Mouse (Mus musculus): ENCODE measurements at regions not wholly inside any gene's neighbourhood (a gene's known extent, or its start where the extent isn't known, plus 50 kb on each side); places are given as distances from the start of the nearest gene placed in this dataset.

- no peaks in the 10 kb centered on the region for H3K4me1 ChIP-seq (ENCODE audit: control insufficient read depth, insufficient read depth, low read length)
- H3K27me3 ChIP-seq (ENCODE audit: control insufficient read depth, insufficient read depth, low read length): no peaks in the 10 kb centered on the region
- no peak for TF ChIP-seq POLR2A (IDR thresholded peaks at IDR 0.05; ENCODE audit: control insufficient read depth, low read depth, low read length)
- no peak overlapping the region for H3K27ac ChIP-seq (ENCODE audit: control insufficient read depth, insufficient read depth, low read depth, low read length)
- no peaks in the 10 kb centered on the region for H3K36me3 ChIP-seq (ENCODE audit: control insufficient read depth, insufficient read depth, low read length)
- H3K4me3 ChIP-seq (ENCODE audit: control insufficient read depth, low read depth, low read length): no peak overlapping the region
These were observed 141.3 kb upstream of the Gcfc2 start for GRCm38 (mm10) chr6:81782131-81782530.

DNA sequence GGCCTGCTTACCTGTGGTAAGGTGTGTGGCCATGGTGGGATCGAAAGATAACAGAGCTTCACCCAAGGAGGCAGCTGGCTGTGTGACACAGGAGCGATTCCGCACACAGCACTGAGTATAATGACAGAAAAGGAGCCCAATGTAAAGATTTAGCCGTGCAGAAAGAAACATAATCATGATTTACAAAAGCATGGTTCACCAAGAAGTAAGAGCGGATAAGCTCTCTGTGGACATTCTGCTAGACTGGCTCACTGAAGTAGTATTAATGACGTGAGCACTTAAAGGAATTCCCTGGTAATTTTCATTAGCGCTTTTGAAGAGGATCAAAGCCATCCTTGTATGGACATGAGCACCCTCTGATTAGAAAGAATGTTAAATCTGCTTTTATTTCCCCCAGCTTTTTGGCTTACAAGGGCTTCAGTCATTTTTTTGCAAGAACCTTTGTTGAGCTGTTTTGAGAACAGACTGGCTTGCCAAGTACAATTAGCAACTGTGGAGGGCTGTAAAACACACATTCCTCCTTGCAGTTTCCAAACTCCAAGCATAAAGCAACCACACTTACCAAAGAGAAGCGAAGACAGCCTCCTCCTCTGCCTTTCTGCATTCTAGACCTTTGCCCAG, 140.5 kb upstream of the Gcfc2 start:
- H3K4me3 ChIP-seq (ENCODE audit: control insufficient read depth, low read depth, low read length): no peak overlapping the region
- TF ChIP-seq POLR2A (IDR thresholded peaks at IDR 0.05; ENCODE audit: control insufficient read depth, low read depth, low read length): no peak
- no peak for TF ChIP-seq CTCF (IDR thresholded peaks at IDR 0.05; ENCODE audit: control insufficient read depth, insufficient read depth, insufficient replicate concordance, low read depth, low read length)

GRCm38 (mm10) chr6:81795281-81795680, 128.2 kb upstream of the Gcfc2 start:
- Histone ChIP-seq H3K36me3 (ENCODE audit: control insufficient read depth, insufficient read depth, low read length) (no peaks in the 10 kb centered on the region), H3K27ac (ENCODE audit: control insufficient read depth, insufficient read depth, low read depth, low read length) (no peak overlapping the region), H3K4me3 (ENCODE audit: control insufficient read depth, low read depth, low read length) (no peak overlapping the region), H3K4me1 (ENCODE audit: control insufficient read depth, insufficient read depth, low read length) (no peaks in the 10 kb centered on the region), H3K27me3 (ENCODE audit: control insufficient read depth, insufficient read depth, low read length) (no peaks in the 10 kb centered on the region)
- TF ChIP-seq CTCF (IDR thresholded peaks at IDR 0.05; ENCODE audit: control insufficient read depth, insufficient read depth, insufficient replicate concordance, low read depth, low read length) (peak; percentile 82; the same call in 1 of the 2 replicates), POLR2A (IDR thresholded peaks at IDR 0.05; ENCODE audit: control insufficient read depth, low read depth, low read length) (no peak)

More for the DNA sequence above, 140.5 kb upstream of the Gcfc2 start:
- H3K36me3 ChIP-seq (ENCODE audit: control insufficient read depth, insufficient read depth, low read length): no peaks in the 10 kb centered on the region
- no peaks in the 10 kb centered on the region for H3K27me3 ChIP-seq (ENCODE audit: control insufficient read depth, insufficient read depth, low read length)
- no peaks in the 10 kb centered on the region for H3K4me1 ChIP-seq (ENCODE audit: control insufficient read depth, insufficient read depth, low read length)
- H3K27ac ChIP-seq (ENCODE audit: control insufficient read depth, insufficient read depth, low read depth, low read length): no peak overlapping the region

DNA sequence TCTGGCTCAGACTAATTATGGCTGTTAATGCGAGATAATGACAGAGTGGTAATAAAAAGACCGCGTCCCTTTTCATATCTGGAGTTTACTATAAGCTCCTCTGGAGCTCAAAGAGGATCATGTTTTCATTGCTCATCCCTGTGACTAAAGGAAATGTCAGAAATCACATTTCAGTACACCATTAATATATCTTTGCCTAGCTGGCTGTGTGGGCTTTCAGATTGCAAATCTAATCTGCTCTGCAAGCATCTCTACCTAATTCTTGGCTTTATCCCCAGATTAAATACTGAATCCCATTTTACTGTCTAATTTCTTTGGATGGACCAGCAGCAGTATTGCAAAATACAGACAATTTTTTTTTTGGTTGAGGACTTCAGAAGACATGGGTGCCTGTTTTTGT, 122.6 kb upstream of the Gcfc2 start:
- H3K27ac ChIP-seq (ENCODE audit: control insufficient read depth, insufficient read depth, low read depth, low read length): no peak overlapping the region
- H3K36me3 ChIP-seq (ENCODE audit: control insufficient read depth, insufficient read depth, low read length): no peaks in the 10 kb centered on the region
- H3K27me3 ChIP-seq (ENCODE audit: control insufficient read depth, insufficient read depth, low read length): no peaks in the 10 kb centered on the region
- H3K4me3 ChIP-seq (ENCODE audit: control insufficient read depth, low read depth, low read length): no peak overlapping the region
- no peaks in the 10 kb centered on the region for H3K4me1 ChIP-seq (ENCODE audit: control insufficient read depth, insufficient read depth, low read length)
- TF ChIP-seq POLR2A (IDR thresholded peaks at IDR 0.05; ENCODE audit: control insufficient read depth, low read depth, low read length) (no peak), CTCF (IDR thresholded peaks at IDR 0.05; ENCODE audit: control insufficient read depth, insufficient read depth, insufficient replicate concordance, low read depth, low read length) (no peak)

DNA sequence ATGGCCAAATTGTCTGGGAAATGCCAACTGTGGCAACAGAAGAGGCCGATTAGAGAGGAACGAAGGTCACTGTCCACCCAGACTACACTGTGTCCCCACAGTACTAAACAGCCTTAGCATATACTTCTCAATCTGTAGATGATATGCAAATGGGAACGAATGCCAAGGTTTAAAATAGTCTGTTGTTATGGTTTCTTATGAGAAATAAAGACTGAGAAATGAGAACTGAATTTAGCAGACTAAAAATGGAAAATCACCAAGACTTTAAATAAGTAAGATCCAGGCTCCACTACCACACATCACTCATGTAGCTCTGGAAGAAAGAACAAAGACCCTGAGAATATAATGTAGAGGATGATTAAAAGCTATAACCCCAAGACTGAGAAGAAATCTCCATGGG, 121.7 kb upstream of the Gcfc2 start:
- H3K27ac ChIP-seq (ENCODE audit: control insufficient read depth, insufficient read depth, low read depth, low read length): no peak overlapping the region
- TF ChIP-seq CTCF (IDR thresholded peaks at IDR 0.05; ENCODE audit: control insufficient read depth, insufficient read depth, insufficient replicate concordance, low read depth, low read length) (no peak), POLR2A (IDR thresholded peaks at IDR 0.05; ENCODE audit: control insufficient read depth, low read depth, low read length) (no peak)
- H3K27me3 ChIP-seq (ENCODE audit: control insufficient read depth, insufficient read depth, low read length): no peaks in the 10 kb centered on the region
- no peak overlapping the region for H3K4me3 ChIP-seq (ENCODE audit: control insufficient read depth, low read depth, low read length)
- no peaks in the 10 kb centered on the region for H3K36me3 ChIP-seq (ENCODE audit: control insufficient read depth, insufficient read depth, low read length)
- H3K4me1 ChIP-seq (ENCODE audit: control insufficient read depth, insufficient read depth, low read length): no peaks in the 10 kb centered on the region

DNA sequence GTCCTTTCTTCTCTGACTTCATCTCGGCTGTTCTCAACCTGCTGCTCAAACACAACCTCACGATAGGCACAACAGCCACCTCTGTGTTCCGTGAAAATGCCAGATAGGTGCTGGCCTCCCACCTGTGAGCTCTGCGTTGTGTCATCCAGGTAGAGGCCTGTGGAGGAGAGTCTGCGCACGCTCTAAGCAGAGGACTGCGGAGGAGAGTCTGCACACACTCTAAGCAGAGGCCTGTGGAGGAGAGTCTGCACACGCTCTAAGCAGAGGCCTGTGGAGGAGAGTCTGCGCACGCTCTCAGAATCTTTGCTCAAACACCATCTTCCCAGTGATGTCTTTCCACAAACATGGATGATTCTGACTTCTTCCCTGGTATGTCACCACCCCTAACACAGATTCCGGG, 117.5 kb upstream of the Gcfc2 start:
- no peaks in the 10 kb centered on the region for H3K36me3 ChIP-seq (ENCODE audit: control insufficient read depth, insufficient read depth, low read length)
- no peaks in the 10 kb centered on the region for H3K4me1 ChIP-seq (ENCODE audit: control insufficient read depth, insufficient read depth, low read length)
- TF ChIP-seq POLR2A (IDR thresholded peaks at IDR 0.05; ENCODE audit: control insufficient read depth, low read depth, low read length) (no peak), CTCF (IDR thresholded peaks at IDR 0.05; ENCODE audit: control insufficient read depth, insufficient read depth, insufficient replicate concordance, low read depth, low read length) (no peak)
- no peak overlapping the region for H3K27ac ChIP-seq (ENCODE audit: control insufficient read depth, insufficient read depth, low read depth, low read length)
- H3K27me3 ChIP-seq (ENCODE audit: control insufficient read depth, insufficient read depth, low read length): no peaks in the 10 kb centered on the region
- H3K4me3 ChIP-seq (ENCODE audit: control insufficient read depth, low read depth, low read length): no peak overlapping the region

- Histone ChIP-seq H3K36me3 (ENCODE audit: control insufficient read depth, insufficient read depth, low read length) (no peaks in the 10 kb centered on the region), H3K4me3 (ENCODE audit: control insufficient read depth, low read depth, low read length) (no peak overlapping the region), H3K27ac (ENCODE audit: control insufficient read depth, insufficient read depth, low read depth, low read length) (no peak overlapping the region), H3K4me1 (ENCODE audit: control insufficient read depth, insufficient read depth, low read length) (no peaks in the 10 kb centered on the region), H3K27me3 (ENCODE audit: control insufficient read depth, insufficient read depth, low read length) (no peaks in the 10 kb centered on the region)
- no peak for TF ChIP-seq CTCF (IDR thresholded peaks at IDR 0.05; ENCODE audit: control insufficient read depth, insufficient read depth, insufficient replicate concordance, low read depth, low read length)
These were observed 114.8 kb upstream of the Gcfc2 start for GRCm38 (mm10) chr6:81808712-81809111.

Data from testis, adult 2 months (tissue).